Mouse (Mus musculus) G1E (cell line): ENCODE data around the gene Arpin. TPM values are rescaled to one million over a fixed set of nuclear protein-coding genes. Genes with fewer than 3 reads are reported as not detected.

Experiments
- ATAC-seq: 2 replicates; pipeline ENCODE4 v1.8.0; 2016; ENCODE audit warnings: mild to moderate bottlenecking; ENCODE audit not compliant: insufficient number of reproducible peaks, poor library complexity, low FRiP score, severe bottlenecking; ENCODE audit errors: extremely low read depth
- DNase-seq: peaks from one replicate; pipeline ENCODE4 v3.0.0; 2012; ENCODE audit warnings: low spot score
- H3K27me3 ChIP-seq: 2 replicates; pipeline ENCODE4 v1.6.1; 2012; ENCODE audit warnings: mild to moderate bottlenecking, low read length, inconsistent platforms; ENCODE audit not compliant: insufficient read depth
- H3K36me3 ChIP-seq: replicated peaks from 2 replicates; pipeline ENCODE3; 2012; ENCODE audit warnings: mild to moderate bottlenecking, inconsistent platforms
- H3K4me1 ChIP-seq: 2 replicates; pipeline ENCODE4 v1.6.1; 2012; ENCODE audit warnings: low read depth, low read length, inconsistent platforms, mixed read lengths; ENCODE audit not compliant: insufficient read depth
- H3K4me3 ChIP-seq: 2 replicates; pipeline ENCODE4 v1.5.1; 2012; ENCODE audit warnings: low read depth, mild to moderate bottlenecking, inconsistent platforms, low read length, moderate library complexity, mixed read lengths
- H3K9me3 ChIP-seq: replicated peaks from 2 replicates; pipeline ENCODE4 v1.6.1; 2012; ENCODE audit warnings: inconsistent platforms
- CTCF ChIP-seq: IDR thresholded peaks from 2 replicates; pipeline ENCODE4 v1.5.1; 2012; ENCODE audit warnings: low read depth, low read length, inconsistent platforms, mixed read lengths
- GATA1 ChIP-seq: IDR thresholded peaks from 2 replicates; pipeline ENCODE4 v1.6.1; 2012; ENCODE audit warnings: borderline replicate concordance, low read length, inconsistent platforms, mixed read lengths
- GATA2 ChIP-seq: IDR thresholded peaks from 2 replicates; pipeline ENCODE4 v1.6.1; 2012; ENCODE audit warnings: low read depth, low read length, inconsistent platforms, borderline replicate concordance
- POLR2AphosphoS5 ChIP-seq: IDR thresholded peaks from 2 replicates; pipeline ENCODE4 v1.6.1; 2012; ENCODE audit warnings: low read depth, low read length, inconsistent platforms; ENCODE audit not compliant: insufficient replicate concordance
- TAL1 ChIP-seq: conservative IDR thresholded peaks from 2 replicates; pipeline ENCODE4 v1.6.1; 2012; ENCODE audit warnings: low read depth, low read length, inconsistent platforms, mixed read lengths
- polyA plus RNA-seq: library from polyadenylated mRNA; stranded (reverse); fragments of >175 nt; gene quantifications from 2 replicates; pipeline ENCODE4 v1.2.3, GENCODE M21; 2012
- total RNA-seq, 2 experiments: library from RNA; stranded (forward) in 1 of 2; stranded (reverse) in 1 of 2; fragments of 200-1000 nt in 1 of 2; fragments of >200 nt in 1 of 2; fragmentation: Nextera tagmentation in 1 of 2; gene quantifications; 2 replicates each; pipeline ENCODE4 v1.2.3; 2014 to 2017

Gene Arpin
- not detected in 2 replicates for total RNA-seq (2014; fragmentation: Nextera tagmentation)
- 0.06 TPM in 1 of 2 replicates, not detected in the other for total RNA-seq (2017)
- not detected in 2 replicates for polyA plus RNA-seq

GRCm38 (mm10) chr7:79934862-79935510 is at the start of gene Arpin:
Gene Arpin, minus strand, starts transcription at chr7:79935359.
- Histone ChIP-seq H3K9me3 (no peaks in the 10 kb centered on the region), H3K4me1 (no peaks in the 10 kb centered on the region), H3K36me3 (no peaks in the 10 kb centered on the region), H3K4me3 (no peak within 1 kb of the TSS), H3K27me3 (peaks cover 22% of the 10 kb centered on the region)
- TF ChIP-seq GATA1 (no peak), POLR2AphosphoS5 (no peak), GATA2 (no peak), CTCF (no peak), TAL1 (no peak)
- DNase-seq: no peak
- no peak for ATAC-seq

- Histone ChIP-seq H3K9me3 (no peaks in the 10 kb centered on the region), H3K36me3 (no peaks in the 10 kb centered on the region), H3K4me3 (no peak overlapping the region), H3K4me1 (peaks cover 8% of the 10 kb centered on the region; the same call in 1 of the 2 replicates), H3K27me3 (peaks cover 12% of the 10 kb centered on the region)
- no peak for ATAC-seq
- no peak for DNase-seq
- TF ChIP-seq GATA1: no peak
- no peak for TF ChIP-seq POLR2AphosphoS5
- no peak for TF ChIP-seq GATA2
- TF ChIP-seq TAL1: no peak
- TF ChIP-seq CTCF: no peak
Observed at GRCm38 (mm10) chr7:79975316-79975715, 40.2 kb upstream of the Arpin start.

- Histone ChIP-seq H3K36me3 (no peaks in the 10 kb centered on the region), H3K4me3 (no peak overlapping the region), H3K9me3 (no peaks in the 10 kb centered on the region), H3K4me1 (peaks cover 8% of the 10 kb centered on the region; the same call in 1 of the 2 replicates), H3K27me3 (peaks cover 15% of the 10 kb centered on the region)
- no peak for ATAC-seq
- TF ChIP-seq GATA2 (no peak), TAL1 (no peak), CTCF (no peak)
- DNase-seq: no peak
Observed at GRCm38 (mm10) chr7:79972195-79972594, 37.0 kb upstream of the Arpin start.

GRCm38 (mm10) chr7:79970336-79970735 is 35.2 kb upstream of the Arpin start:
- no peak for DNase-seq

GRCm38 (mm10) chr7:79968326-79968725 is 33.2 kb upstream of the Arpin start:
- TF ChIP-seq CTCF (no peak), TAL1 (no peak), GATA1 (no peak), GATA2 (no peak), POLR2AphosphoS5 (no peak)
- no peak for DNase-seq
- peaks cover 28% of the 10 kb centered on the region for H3K27me3 ChIP-seq
- no peaks in the 10 kb centered on the region for H3K9me3 ChIP-seq
- H3K4me3 ChIP-seq: no peak overlapping the region
- no peaks in the 10 kb centered on the region for H3K36me3 ChIP-seq
- ATAC-seq: no peak
- peaks cover 6% of the 10 kb centered on the region; the same call in 1 of the 2 replicates for H3K4me1 ChIP-seq

More at GRCm38 (mm10) chr7:79970336-79970735, 35.2 kb upstream of the Arpin start:
- H3K27me3 ChIP-seq: peaks cover 19% of the 10 kb centered on the region
- peaks cover 8% of the 10 kb centered on the region; the same call in 1 of the 2 replicates for H3K4me1 ChIP-seq
- no peaks in the 10 kb centered on the region for H3K36me3 ChIP-seq
- H3K9me3 ChIP-seq: no peaks in the 10 kb centered on the region
- TF ChIP-seq GATA2 (no peak), POLR2AphosphoS5 (no peak), TAL1 (no peak), GATA1 (no peak)
- no peak for ATAC-seq
- H3K4me3 ChIP-seq: no peak overlapping the region

- Histone ChIP-seq H3K4me3 (no peak overlapping the region), H3K27me3 (peaks cover 19% of the 10 kb centered on the region), H3K4me1 (no peaks in the 10 kb centered on the region), H3K36me3 (no peaks in the 10 kb centered on the region), H3K9me3 (no peaks in the 10 kb centered on the region)
- TF ChIP-seq CTCF (no peak), POLR2AphosphoS5 (no peak), GATA2 (no peak), GATA1 (no peak), TAL1 (no peak)
- ATAC-seq (no peak), DNase-seq (no peak)
Observed at GRCm38 (mm10) chr7:79961600-79961999, 26.4 kb upstream of the Arpin start.
